ENCODE assay signal across 9 mouse cellular contexts in the genomic region with DNA sequence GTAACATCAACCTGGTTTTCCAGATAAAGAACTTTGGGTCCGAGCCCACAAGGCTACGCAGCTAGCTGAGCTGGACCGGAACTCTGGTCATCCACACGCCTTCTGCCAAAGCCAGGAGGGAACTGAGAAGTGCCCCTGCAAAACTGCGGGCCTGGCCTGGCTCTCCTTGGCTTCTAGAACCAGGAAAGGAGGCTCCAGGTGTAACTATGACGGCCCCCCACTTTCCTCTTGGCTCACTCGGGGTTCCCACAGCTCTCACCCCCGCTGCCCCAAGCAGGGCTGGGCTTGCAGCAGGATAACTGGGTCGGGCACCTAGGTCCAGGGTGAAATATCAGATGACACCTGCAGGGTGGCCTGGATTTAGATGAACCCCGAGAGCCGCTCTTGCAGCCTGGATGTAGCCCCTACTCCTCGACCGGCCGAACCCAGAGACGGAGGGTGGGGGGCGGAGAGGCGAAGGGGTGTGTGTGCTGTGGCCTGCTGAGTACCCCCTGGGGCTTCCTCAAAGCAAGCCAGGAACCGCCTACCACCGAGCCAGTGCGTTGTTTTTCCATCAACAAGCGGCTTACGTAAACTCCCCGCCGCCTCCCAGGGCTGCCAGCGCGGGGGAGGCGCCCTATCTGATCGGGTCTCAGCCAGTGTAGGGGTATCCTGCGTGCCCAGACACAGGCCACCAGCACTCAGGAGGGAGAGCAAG. TPM values are rescaled to one million over a fixed set of nuclear protein-coding genes. Genes with fewer than 3 reads are reported as not detected.
DNase-seq lines count a peak whose midpoint lies in the region; ATAC-seq lines count a peak whose summit lies in the region.
"Had no signal": no experiment of that assay in that cellular context is flagged by ENCODE, and none has a peak within 500 bp of the region (broad histone marks: within the 10 kb centered on the region; RNA-seq: fewer than 3 reads in every experiment).

No protein-coding gene starts in this region.

- H3K4me2 ChIP-seq in hindbrain, embryonic 11.5 days (replicated peaks; ENCODE audit: low read depth, low read length): no peak overlapping the region
- peak overlapping the region; percentile 39 for H3K4me2 ChIP-seq in forebrain, embryonic 11.5 days (ENCODE audit: low read depth, low read length, severe bottlenecking)
- peak overlapping the region; percentile 35 for H3K4me2 ChIP-seq in liver, embryonic 13.5 days

- no peak overlapping the region; the same call in 1 of the 2 replicates for H3K27ac ChIP-seq in hindbrain, embryonic 10.5 days
- no peak overlapping the region for H3K27ac ChIP-seq in hindbrain, embryonic 11.5 days (ENCODE audit: low read depth, low read length)
- H3K27ac ChIP-seq in forebrain, embryonic 11.5 days (ENCODE audit: low read depth, low read length): no peak overlapping the region
- no peak overlapping the region for H3K27ac ChIP-seq in liver, embryonic 13.5 days

- peaks cover 30% of the 10 kb centered on the region for H3K4me1 ChIP-seq in hindbrain, embryonic 10.5 days (replicated peaks)
- peaks cover 2% of the 10 kb centered on the region; the same call in 1 of the 2 replicates for H3K4me1 ChIP-seq in hindbrain, embryonic 11.5 days (replicated peaks; ENCODE audit: control insufficient read depth, insufficient read depth, low read length)
- H3K4me1 ChIP-seq in forebrain, embryonic 11.5 days (replicated peaks; ENCODE audit: control insufficient read depth, insufficient read depth, low read length): peaks cover 13% of the 10 kb centered on the region
- H3K4me1 ChIP-seq in liver, embryonic 13.5 days (replicated peaks): peaks cover 6% of the 10 kb centered on the region

- peak overlapping the region; percentile 40 for H3K4me3 ChIP-seq in hindbrain, embryonic 10.5 days
- H3K4me3 ChIP-seq in hindbrain, embryonic 11.5 days (ENCODE audit: low read depth, low read length): no peak overlapping the region
- H3K4me3 ChIP-seq in forebrain, embryonic 11.5 days (ENCODE audit: low read depth, low read length): 0 out of 2 replicates have a peak overlapping the region, but pooled peaks have one; percentile 2
- peak overlapping the region; percentile 21 for H3K4me3 ChIP-seq in liver, embryonic 13.5 days (replicated peaks)

- H3K9me3 ChIP-seq in hindbrain, embryonic 10.5 days: no peaks in the 10 kb centered on the region
- H3K9me3 ChIP-seq in hindbrain, embryonic 11.5 days (ENCODE audit: control insufficient read depth, low read length): no peaks in the 10 kb centered on the region
- no peaks in the 10 kb centered on the region for H3K9me3 ChIP-seq in forebrain, embryonic 11.5 days (ENCODE audit: control insufficient read depth, low read length)
- no peaks in the 10 kb centered on the region for H3K9me3 ChIP-seq in liver, embryonic 13.5 days (replicated peaks)

- 3% methylated on average over 29 of the region's 29 CpGs for WGBS in hindbrain, embryonic 10.5 days
- WGBS in hindbrain, embryonic 11.5 days: 5% methylated on average over 29 of the region's 29 CpGs
- 8% methylated on average over 28 of the region's 29 CpGs for WGBS in forebrain, embryonic 11.5 days
- WGBS in liver, embryonic 13.5 days (ENCODE audit: insufficient replicate concordance): 7% methylated on average over 29 of the region's 29 CpGs

- DNase-seq in hindbrain, embryonic 10.5 days (ENCODE audit: low spot score): peak; percentile 15
- DNase-seq in hindbrain, embryonic 11.5 days (ENCODE audit: low spot score): no peak
- DNase-seq in brain, adult 2 months (ENCODE audit: low read depth, low spot score): peak; percentile 78
- no peak for DNase-seq in forebrain, embryonic 11.5 days (ENCODE audit: low spot score)
- DNase-seq in liver, embryonic 13.5 days: no peak
- no peak for DNase-seq in layer of hippocampus, adult 18-20 months (ENCODE audit: low spot score in 2 of 2)
- no peak for DNase-seq in thymus, postnatal 36 days
- DNase-seq in left cerebral cortex, adult 9 months (ENCODE audit: low spot score in 2 of 2): no peak

- H3K36me3 ChIP-seq in hindbrain, embryonic 10.5 days: no peaks in the 10 kb centered on the region
- H3K36me3 ChIP-seq in hindbrain, embryonic 11.5 days (ENCODE audit: control insufficient read depth, insufficient read depth, low read length): no peaks in the 10 kb centered on the region
- no peaks in the 10 kb centered on the region for H3K36me3 ChIP-seq in forebrain, embryonic 11.5 days (ENCODE audit: control insufficient read depth, insufficient read depth, low read length)
- H3K36me3 ChIP-seq in liver, embryonic 13.5 days: no peaks in the 10 kb centered on the region

- no peak for ATAC-seq in hindbrain, embryonic 11.5 days (ENCODE audit: low FRiP score)
- ATAC-seq in forebrain, embryonic 11.5 days (replicated peaks; ENCODE audit: low FRiP score): no peak
- no peak for ATAC-seq in liver, embryonic 13.5 days (ENCODE audit: low read depth)

- H3K9ac ChIP-seq in hindbrain, embryonic 11.5 days (ENCODE audit: low read depth, low read length): no peak overlapping the region
- H3K9ac ChIP-seq in forebrain, embryonic 11.5 days (ENCODE audit: low read length): peak overlapping the region; percentile 30; the same call in 1 of the 2 replicates
- H3K9ac ChIP-seq in liver, embryonic 13.5 days: no peak overlapping the region

- peaks cover 70% of the 10 kb centered on the region for H3K27me3 ChIP-seq in hindbrain, embryonic 10.5 days (ENCODE audit: insufficient read depth, poor library complexity, severe bottlenecking)
- peaks cover 36% of the 10 kb centered on the region for H3K27me3 ChIP-seq in hindbrain, embryonic 11.5 days (ENCODE audit: control insufficient read depth, insufficient read depth, low read length)
- H3K27me3 ChIP-seq in forebrain, embryonic 11.5 days (ENCODE audit: control insufficient read depth, insufficient read depth, low read length): peaks cover 12% of the 10 kb centered on the region
- H3K27me3 ChIP-seq in liver, embryonic 13.5 days: peaks cover 84% of the 10 kb centered on the region

RNA-seq across cellular contexts. Expression of a gene that starts 39.9 kb away (rescaled TPM):
- 17.4 and 26.4 TPM in 2 replicates for polyA plus RNA-seq in hindbrain, embryonic 10.5 days (2016; fragmentation: Nextera tagmentation; extraction: Ambion mirVana)
- polyA plus RNA-seq in hindbrain, embryonic 11.5 days (2014; fragmentation: Nextera tagmentation; extraction: Ambion mirVana): 21.9 and 24.4 TPM in 2 replicates
- polyA plus RNA-seq in forebrain, embryonic 11.5 days (2014; fragmentation: Nextera tagmentation; extraction: Ambion mirVana): 175 and 195 TPM in 2 replicates
- 2.7 and 2.9 TPM in 2 replicates for polyA plus RNA-seq in liver, embryonic 13.5 days (2015; fragmentation: Nextera tagmentation; extraction: Ambion mirVana)
- total RNA-seq in layer of hippocampus, adult 18-20 months (2021): 100 to 1,000 TPM in 1 of 2 experiments, 10 to 100 TPM in 1; 94.8 to 106 TPM
- polyA plus RNA-seq: lung, embryonic 16.5 days had no signal

Comparison
In these comparisons a context has a peak if more than half of its experiments do, and no peak if none do; other contexts are left out.
1. DNase-seq: peak in hindbrain, embryonic 10.5 days (single experiment) and brain, adult 2 months (single experiment); none in hindbrain, embryonic 11.5 days (single experiment), forebrain, embryonic 11.5 days (single experiment), liver, embryonic 13.5 days (single experiment), layer of hippocampus, adult 18-20 months (0 of 2), thymus, postnatal 36 days (0 of 2) and left cerebral cortex, adult 9 months (0 of 2).